Mouse (Mus musculus) cerebellum, adult 2 months (tissue): ENCODE measurements around the gene Adh7.

Source experiments
- CTCF ChIP-seq: fragments of 200-500 bp; IDR thresholded peaks from 2 replicates; pipeline ENCODE4 v1.5.1; 2011; ENCODE audit warnings: low read depth, mild to moderate bottlenecking, control low read depth, low read length, moderate library complexity, borderline replicate concordance; ENCODE audit not compliant: insufficient read depth
- POLR2A ChIP-seq: fragments of 200-500 bp; IDR thresholded peaks from 2 replicates; pipeline ENCODE4 v1.6.1; 2011; ENCODE audit warnings: low read length, control low read depth, borderline replicate concordance; ENCODE audit not compliant: insufficient read depth

GRCm38 (mm10) chr3:138242933-138243332 is 25.4 kb downstream of the Adh7 start:
- TF ChIP-seq POLR2A: no peak
- no peak for TF ChIP-seq CTCF
